ENCODE assay signal across 8 mouse cellular contexts in genomic region chr1:133800948-133801393, GRCm38 (mm10). TPM values are rescaled to one million over a fixed set of nuclear protein-coding genes. Genes with fewer than 3 reads are reported as not detected.
A peak's percentile ranks its signal among the peaks of the same experiment; 100 is the strongest.
DNase-seq lines count a peak whose midpoint lies in the region; ATAC-seq lines count a peak whose summit lies in the region.

TSS of gene Atp2b4 (minus strand) at chr1:133801041.

- peak; percentile 85 for ATAC-seq in hindbrain, embryonic 14.5 days (ENCODE audit: low FRiP score)

- no peaks in the 10 kb centered on the region for H3K36me3 ChIP-seq in hindbrain, embryonic 14.5 days (replicated peaks; ENCODE audit: control insufficient read depth, insufficient read depth)

- peak within 1 kb of the TSS; percentile 63 for H3K4me2 ChIP-seq in hindbrain, embryonic 14.5 days (replicated peaks)

- 2% methylated on average over 16 of the region's 16 CpGs for WGBS in hindbrain, embryonic 14.5 days

- no peaks in the 10 kb centered on the region; the same call in 1 of the 2 replicates for H3K27me3 ChIP-seq in hindbrain, embryonic 14.5 days (ENCODE audit: control insufficient read depth, insufficient read depth, low read length)

- H3K27ac ChIP-seq in hindbrain, embryonic 14.5 days, result no peak within 1 kb of the TSS

- H3K4me1 ChIP-seq in hindbrain, embryonic 14.5 days (replicated peaks; ENCODE audit: control insufficient read depth, insufficient read depth, low read length), result peaks cover 25% of the 10 kb centered on the region

- H3K9ac ChIP-seq in hindbrain, embryonic 14.5 days, result peak within 1 kb of the TSS; percentile 47

- peak; percentile 92 for DNase-seq in R1 (ENCODE audit: low read depth, low spot score)
- DNase-seq in cerebellum, postnatal 25 days, result peak; percentile 97 to 98
- DNase-seq in frontal cortex, postnatal 25 days (ENCODE audit: low spot score in 2 of 2), result peak; percentile 90 to 95
- peak; percentile 89 for DNase-seq in hindbrain, embryonic 14.5 days (ENCODE audit: low spot score)
- peak; percentile 88 for DNase-seq in layer of hippocampus, postnatal 36 days
- DNase-seq in lung, postnatal 36 days, result peak; percentile 98
- DNase-seq in retina, postnatal 1 day, result peak; percentile 92
- DNase-seq in urinary bladder, adult 18-20 months (ENCODE audit: low spot score in 2 of 2), result peak; percentile 94 to 96

- H3K4me3 ChIP-seq in hindbrain, embryonic 14.5 days (replicated peaks; ENCODE audit: low read length), result peak within 1 kb of the TSS; percentile 41

- no peaks in the 10 kb centered on the region for H3K9me3 ChIP-seq in hindbrain, embryonic 14.5 days (ENCODE audit: control insufficient read depth, low read length)

RNA-seq across cellular contexts. Expression of gene Atp2b4, which starts in this region (rescaled TPM):
- 21.1 and 23.3 TPM in 2 replicates for polyA plus RNA-seq in hindbrain, embryonic 14.5 days (2014; fragmentation: Nextera tagmentation; extraction: Ambion mirVana)
- 10 to 100 TPM; 67.8 to 72.1 TPM for total RNA-seq in layer of hippocampus, postnatal 36 days (2021)
